Mouse (Mus musculus): ENCODE data around the gene Gm49378.

The Gm49378 gene

DNA sequence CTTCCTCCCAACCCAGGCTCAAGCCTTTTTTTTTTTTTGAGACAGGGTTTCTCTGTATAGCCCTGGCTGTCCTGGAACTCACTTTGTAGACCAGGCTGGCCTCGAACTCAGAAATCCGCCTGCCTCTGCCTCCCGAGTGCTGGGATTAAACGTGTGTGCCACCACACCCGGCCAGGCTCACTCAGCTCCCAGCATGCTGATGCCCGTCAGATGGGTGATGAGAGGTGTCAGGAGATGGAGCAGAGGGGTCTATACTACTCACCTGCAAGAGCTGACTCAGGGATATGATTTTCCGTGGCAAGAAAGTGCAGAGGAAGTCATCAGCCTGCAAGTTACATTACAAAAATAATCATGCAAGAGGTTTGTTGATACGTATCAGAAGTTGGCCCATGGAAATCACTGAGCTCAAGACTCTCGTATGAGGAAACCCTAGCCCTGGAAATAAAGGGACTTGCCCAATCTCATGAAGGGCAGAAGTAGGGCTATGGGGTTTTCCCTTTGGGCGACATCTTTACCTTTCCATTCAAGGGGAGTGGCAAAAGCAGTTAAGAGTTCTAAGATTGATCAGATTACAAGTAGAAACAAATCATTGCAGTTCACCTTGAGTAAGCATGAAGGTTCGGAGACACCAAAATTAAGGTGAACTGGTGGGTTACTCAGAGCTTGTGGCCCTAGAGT, 47.8 kb downstream of the Gm49378 start:
- DNase-seq (ENCODE audit: low spot score in 2 of 2), result peak in 1 of 2 experiments; percentile 30

DNA sequence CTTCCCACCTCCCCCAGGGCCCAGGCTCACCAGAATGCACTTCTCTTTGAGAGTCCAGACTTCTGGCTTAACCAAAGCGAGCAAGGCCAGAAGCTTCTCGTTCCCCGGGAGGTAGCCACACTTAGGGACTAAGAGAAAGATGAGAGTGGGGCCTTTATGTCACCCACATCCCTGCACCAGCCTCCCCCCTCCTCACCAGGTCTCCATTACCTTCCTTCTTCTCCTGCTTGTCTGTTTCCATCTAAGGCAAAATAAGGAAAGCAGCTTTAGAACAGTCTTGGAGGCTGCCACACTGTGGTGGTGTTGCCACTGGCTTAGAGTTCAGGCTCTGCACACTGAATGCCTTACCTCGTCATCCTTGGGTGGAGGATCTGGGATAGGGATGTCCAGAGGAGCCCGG, 48.4 kb downstream of the Gm49378 start:
- no peak for DNase-seq (ENCODE audit: low spot score in 2 of 2)

- DNase-seq (ENCODE audit: low spot score in 2 of 2), result no peak
Observed at GRCm38 (mm10) chr14:55586149-55586548, 51.5 kb downstream of the Gm49378 start.

GRCm38 (mm10) chr14:55585566-55585960, 52.1 kb downstream of the Gm49378 start:
- DNase-seq (ENCODE audit: low spot score in 2 of 2), result no peak

- DNase-seq (ENCODE audit: low spot score in 2 of 2), result peak; percentile 71 to 73
Observed at GRCm38 (mm10) chr14:55584702-55585565, 52.8 kb downstream of the Gm49378 start, which contains the start of gene Emc9. TSS of gene Emc9 (minus strand) at chr14:55585302.

- DNase-seq (ENCODE audit: low spot score in 2 of 2), result no peak
Observed at GRCm38 (mm10) chr14:55584303-55584701, 53.4 kb downstream of the Gm49378 start.

DNA sequence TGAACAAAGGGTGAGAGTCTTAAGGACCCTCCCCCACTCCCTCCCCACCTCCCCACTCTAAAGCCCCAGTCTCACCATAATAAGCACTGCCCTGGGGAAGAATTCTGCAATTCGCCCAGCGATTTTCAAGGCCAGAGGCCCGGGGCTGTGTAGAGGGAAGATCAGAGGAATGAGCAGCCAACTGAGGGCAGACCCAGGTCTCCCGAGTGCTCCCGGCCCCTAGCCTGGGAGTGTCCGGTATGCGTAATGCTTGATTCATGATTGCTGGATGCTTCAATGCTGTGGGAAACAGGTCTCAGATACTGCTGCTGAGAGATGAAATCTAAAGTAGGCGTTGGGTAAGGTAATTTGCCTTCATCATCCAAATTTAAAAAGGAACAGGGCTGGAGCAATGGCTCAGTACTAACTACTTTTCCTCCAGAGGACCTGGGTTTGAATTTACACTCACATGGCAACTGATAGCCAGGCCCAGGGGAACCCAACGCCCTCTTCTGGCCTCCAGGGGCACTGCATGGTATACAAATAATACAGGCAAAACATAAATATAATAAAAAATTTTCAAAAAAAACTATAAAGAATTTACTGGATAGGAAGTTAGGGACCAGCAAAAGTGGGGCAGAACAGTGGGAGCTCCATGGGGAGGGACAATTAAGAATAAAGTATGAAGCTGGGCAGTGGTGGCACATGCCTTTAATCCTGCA, 55.6 kb downstream of the Gm49378 start:
- DNase-seq (ENCODE audit: low spot score in 2 of 2), result no peak

- DNase-seq (ENCODE audit: low spot score in 2 of 2), result no peak
Observed at GRCm38 (mm10) chr14:55580731-55581130, 57.0 kb downstream of the Gm49378 start.

- DNase-seq (ENCODE audit: low spot score in 2 of 2), result no peak
Observed at GRCm38 (mm10) chr14:55579511-55580496, 57.9 kb downstream of the Gm49378 start.

Measured in natural killer cell, adult 2 months (primary cell).